Mouse (Mus musculus) gonadal fat pad, adult 2 months (tissue): ENCODE results near the gene Pik3cd. TPM values are rescaled to one million over a fixed set of nuclear protein-coding genes. Genes with fewer than 3 reads are reported as not detected.

Experiments used
- DNase-seq: peaks from one replicate; pipeline ENCODE4 v3.0.0-alpha.2; 2012; ENCODE audit warnings: low read depth
- polyA plus RNA-seq: library from polyadenylated mRNA; depleted of rRNA; stranded (reverse); fragments of >200 nt; gene quantifications from 2 replicates; pipeline ENCODE4 v1.2.3, GENCODE M21; 2012

The Pik3cd gene
- polyA plus RNA-seq, 1 experiment: 6.2 TPM

GRCm38 (mm10) chr4:149689822-149690700 is 12.3 kb downstream of the Pik3cd start:
- no peak for DNase-seq

DNA sequence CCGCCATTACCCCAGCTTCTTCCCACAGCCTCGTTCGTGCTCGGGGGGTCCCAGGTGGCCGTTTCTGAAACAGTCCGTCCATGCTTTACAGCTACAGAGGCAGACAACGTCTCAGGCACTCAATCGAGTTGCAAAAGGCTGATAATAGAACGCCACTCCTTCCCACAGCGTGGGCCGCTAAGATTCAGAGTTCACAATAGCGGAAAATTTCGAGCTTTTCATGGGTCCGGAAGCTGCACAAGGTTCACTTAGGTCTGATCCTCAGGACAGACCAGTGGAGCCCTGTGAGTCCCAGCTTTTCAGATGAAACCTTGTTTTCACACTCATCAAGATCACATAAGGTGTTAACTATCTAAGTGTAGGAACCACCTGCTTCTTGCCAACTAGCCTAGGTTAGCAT is 13.5 kb downstream of the Pik3cd start:
- no peak for DNase-seq

DNA sequence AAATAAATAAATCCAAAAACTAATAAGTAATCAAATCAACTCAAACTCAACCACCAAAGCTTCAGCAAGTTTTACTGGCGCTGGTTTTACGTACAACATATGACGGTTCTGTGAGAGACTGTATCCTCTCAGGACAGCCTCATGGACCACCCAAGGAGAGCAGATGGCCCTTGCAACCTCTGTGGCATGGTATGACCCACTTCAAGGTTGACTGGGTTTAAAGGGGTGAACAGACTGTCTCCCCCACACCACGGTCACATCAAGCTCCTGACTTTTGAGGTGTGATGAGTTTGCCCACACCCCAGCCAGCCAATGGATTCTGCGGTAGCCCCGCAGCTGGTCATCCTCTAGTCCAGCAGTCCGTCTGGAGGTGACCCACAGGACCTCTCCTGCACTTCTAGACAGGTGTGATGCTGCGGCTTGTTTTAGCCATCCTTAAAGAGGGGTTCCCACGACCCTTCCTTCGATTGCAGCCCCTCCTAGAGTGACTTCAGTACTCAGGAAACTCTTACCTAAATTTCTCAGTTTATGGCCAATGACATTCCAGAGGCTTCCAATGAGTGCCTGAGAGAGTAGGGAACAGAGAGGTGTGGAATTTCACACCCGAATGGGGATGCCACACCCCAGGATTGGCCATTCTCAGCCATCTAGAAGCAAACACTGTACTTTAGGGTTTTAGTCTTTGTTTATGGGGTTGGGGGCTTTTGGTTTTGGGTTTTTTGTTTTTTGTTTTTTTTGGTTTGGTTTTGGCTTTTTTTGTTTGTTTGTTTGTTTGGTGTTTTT is 17.3 kb downstream of the Pik3cd start:
- no peak for DNase-seq

DNA sequence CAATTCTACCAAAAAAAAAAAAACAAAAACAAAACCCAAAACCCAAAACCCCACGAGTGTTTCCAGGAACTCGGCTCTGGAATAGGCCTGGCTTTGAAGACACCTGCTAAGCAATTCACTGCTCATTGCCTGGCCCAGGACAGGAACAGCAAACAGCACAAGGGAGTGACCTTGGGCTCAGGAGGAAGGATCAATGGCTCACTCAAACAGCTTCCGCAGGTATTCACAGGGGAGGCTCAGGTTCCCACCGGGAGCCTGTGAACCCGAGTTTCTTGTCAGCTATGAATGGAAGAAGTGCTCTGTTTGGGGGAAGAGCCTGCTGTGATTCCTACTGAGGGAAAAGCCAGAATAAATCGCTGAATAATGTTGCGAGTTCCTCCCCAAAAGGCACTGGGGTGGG is 18.5 kb downstream of the Pik3cd start:
- DNase-seq: no peak

- DNase-seq: no peak
Measured at GRCm38 (mm10) chr4:149679056-149679770, 23.2 kb downstream of the Pik3cd start.

DNA sequence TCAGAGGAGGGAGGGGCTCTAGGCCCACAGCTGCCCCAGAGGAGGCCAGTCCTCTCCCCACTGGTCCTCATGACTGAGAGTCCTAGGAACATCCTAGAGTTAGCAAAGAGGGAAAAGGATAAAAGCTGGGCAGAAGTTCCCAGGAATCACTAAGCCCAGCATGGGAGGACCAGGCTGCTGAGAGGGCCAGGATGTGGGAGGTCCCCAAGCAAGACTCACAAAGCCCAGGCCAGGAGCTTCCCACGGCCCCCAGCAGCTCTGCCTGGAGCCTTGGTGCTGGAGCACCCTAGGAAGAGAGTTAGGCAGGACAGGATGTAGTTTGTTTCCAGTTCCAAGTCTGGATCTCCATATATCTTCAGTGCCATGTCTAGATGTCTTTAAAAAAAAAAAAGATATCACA is 24.4 kb downstream of the Pik3cd start:
- no peak for DNase-seq

- no peak for DNase-seq
Measured at GRCm38 (mm10) chr4:149675378-149676261, 26.8 kb downstream of the Pik3cd start.

- no peak for DNase-seq
Measured at GRCm38 (mm10) chr4:149674814-149675377, 27.5 kb downstream of the Pik3cd start.

DNA sequence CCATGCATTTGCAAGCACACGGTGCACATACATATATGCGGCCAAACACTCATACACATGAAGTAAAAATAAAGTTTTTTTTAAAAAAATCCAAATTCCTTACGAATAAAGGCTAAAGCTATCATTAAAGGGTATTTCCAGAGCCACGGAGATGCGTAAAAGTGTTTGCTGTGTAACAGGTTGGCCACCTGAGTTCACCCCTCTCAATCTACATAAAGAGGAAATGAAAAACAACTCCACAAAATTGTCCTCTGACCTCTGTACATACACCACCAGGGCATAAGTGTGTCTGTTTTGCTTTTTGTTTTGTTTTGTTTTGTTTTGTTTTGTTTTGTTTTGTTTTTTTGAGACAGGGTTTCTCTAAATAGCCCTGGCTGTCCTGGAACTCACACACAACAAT is 29.6 kb downstream of the Pik3cd start:
- DNase-seq: no peak

DNA sequence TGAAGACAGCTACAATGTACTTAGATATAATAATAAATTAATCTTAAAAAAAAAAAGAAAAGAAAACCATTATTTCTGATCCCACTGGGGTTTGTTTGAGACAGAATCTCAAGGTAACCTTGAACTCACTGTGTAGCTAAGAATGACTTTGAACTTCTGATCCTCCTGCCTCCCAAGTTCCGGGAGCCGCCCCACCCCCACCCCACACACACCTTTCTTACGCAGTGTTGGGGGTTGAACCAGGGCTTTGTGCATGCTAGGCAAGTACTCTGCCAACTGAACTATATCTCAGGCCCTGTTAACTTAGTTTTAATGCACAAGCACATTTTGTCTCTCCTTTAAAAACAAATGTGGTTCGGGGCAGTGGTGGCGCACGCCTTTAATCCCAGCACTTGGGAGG is 31.2 kb downstream of the Pik3cd start:
- no peak for DNase-seq

DNA sequence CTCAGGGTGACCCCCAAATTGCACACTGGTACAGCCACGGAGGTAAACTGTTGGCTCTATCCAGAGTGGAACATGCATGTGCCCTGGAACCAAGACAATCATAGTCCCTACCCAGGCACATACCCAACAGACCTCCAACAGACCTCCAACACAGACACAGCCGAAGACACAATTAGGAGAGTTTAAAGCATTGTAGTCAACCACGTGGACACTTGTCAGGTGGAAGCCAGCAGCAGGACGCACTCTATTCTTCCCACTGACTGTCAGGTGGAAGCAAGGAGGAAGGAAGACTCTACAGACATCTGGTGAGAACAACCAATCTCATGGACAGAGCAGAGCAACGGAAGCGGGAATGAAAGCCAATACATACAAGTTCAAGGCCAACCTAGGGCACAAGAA is 36.7 kb downstream of the Pik3cd start:
- no peak for DNase-seq

GRCm38 (mm10) chr4:149665016-149665691 is 37.2 kb downstream of the Pik3cd start:
- no peak for DNase-seq

- no peak for DNase-seq
Measured at GRCm38 (mm10) chr4:149663849-149664503, 38.4 kb downstream of the Pik3cd start.

DNA sequence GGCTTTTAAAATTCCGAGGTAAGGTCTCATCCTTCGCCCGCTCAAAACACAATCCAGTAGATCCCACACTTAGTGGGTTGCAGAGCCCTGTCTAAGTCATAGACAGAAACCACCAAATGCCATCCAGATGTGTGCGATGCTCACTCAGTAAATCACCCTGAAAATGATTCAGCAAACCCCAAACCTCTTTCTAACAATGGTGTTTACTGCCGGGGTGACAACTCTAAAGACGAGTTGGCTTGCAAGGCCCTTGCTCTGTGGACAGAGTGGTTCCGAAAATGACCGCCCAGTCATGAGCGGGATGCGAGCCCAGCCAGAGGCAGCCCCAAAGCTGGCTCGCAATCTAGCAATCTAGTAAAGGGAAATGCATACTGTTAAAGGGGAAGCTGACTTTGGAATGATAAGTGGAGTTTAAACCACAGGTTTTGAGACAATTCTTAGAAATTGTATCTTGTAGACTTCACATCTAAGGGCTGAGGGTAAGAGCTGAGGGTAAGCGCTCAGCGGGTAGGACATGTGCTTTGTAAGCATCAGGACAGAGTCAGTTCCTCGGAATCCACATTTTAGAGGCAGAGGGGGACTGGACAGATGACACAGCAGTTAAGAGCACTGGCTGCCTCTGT is 40.3 kb downstream of the Pik3cd start:
- DNase-seq: no peak

GRCm38 (mm10) chr4:149660598-149660997 is 41.8 kb downstream of the Pik3cd start:
- DNase-seq: no peak

- no peak for DNase-seq
Measured at GRCm38 (mm10) chr4:149659495-149660116, 42.8 kb downstream of the Pik3cd start.

GRCm38 (mm10) chr4:149657858-149658416 is 44.4 kb downstream of the Pik3cd start:
- DNase-seq: no peak

- no peak for DNase-seq
Measured at GRCm38 (mm10) chr4:149654232-149654631, 48.1 kb downstream of the Pik3cd start.
